Mouse (Mus musculus) kidney, adult 2 months (tissue): Measurements from ENCODE around the gene Ube2q2. TPM values are rescaled to one million over a fixed set of nuclear protein-coding genes. Genes with fewer than 3 reads are reported as not detected.
"Not testable (repeated sequence)": the region's sequence is repeated elsewhere in the genome, so short reads cannot be mapped to it uniquely, and the experiment has no call there.

ENCODE experiments used
- DNase-seq: peaks from one replicate; pipeline ENCODE4 v3.0.0; 2021
- H3K27ac ChIP-seq: fragments of 200-500 bp; 2 replicates; pipeline ENCODE4 v1.5.1; 2012; ENCODE audit warnings: low read depth, low read length, control low read depth, inconsistent platforms; ENCODE audit not compliant: insufficient read depth
- H3K27me3 ChIP-seq: fragments of 200-500 bp; replicated peaks from 2 replicates; pipeline ENCODE4 v1.6.1; 2012; ENCODE audit warnings: mild to moderate bottlenecking, moderate library complexity, low read length, inconsistent platforms; ENCODE audit not compliant: control insufficient read depth, insufficient read depth
- H3K36me3 ChIP-seq: fragments of 200-500 bp; 2 replicates; pipeline ENCODE4 v1.6.1; 2012; ENCODE audit warnings: mild to moderate bottlenecking, moderate library complexity, low read length, inconsistent platforms; ENCODE audit not compliant: control insufficient read depth, insufficient read depth
- H3K4me1 ChIP-seq: fragments of 200-500 bp; 2 replicates; pipeline ENCODE4 v1.6.1; 2011; ENCODE audit warnings: low read length; ENCODE audit not compliant: control insufficient read depth, insufficient read depth
- H3K4me3 ChIP-seq: fragments of 200-500 bp; 2 replicates; pipeline ENCODE4 v1.5.1; 2011; ENCODE audit warnings: mild to moderate bottlenecking, low read depth, low read length, control low read depth; ENCODE audit not compliant: insufficient read depth
- CTCF ChIP-seq: fragments of 200-500 bp; conservative IDR thresholded peaks from 2 replicates; pipeline ENCODE4 v1.5.1; 2011; ENCODE audit warnings: low read depth, mild to moderate bottlenecking, control low read depth, low read length, moderate library complexity, mixed read lengths; ENCODE audit not compliant: insufficient read depth, insufficient read length
- POLR2A ChIP-seq: fragments of 200-500 bp; IDR thresholded peaks from one replicate; pipeline ENCODE4 v1.6.1; 2011; ENCODE audit warnings: low read depth, low read length, control low read depth
- WGBS: fragments of 180-500 bp; shearing (Covaris S2); methylation state at CpG from one replicate; pipeline ENCODE4 v1.1.7; 2018; 5-methylcytosine and 5-hydroxymethylcytosine counted together
- polyA plus RNA-seq: library from polyadenylated mRNA; depleted of rRNA; stranded (reverse); fragments of >200 nt; gene quantifications from 2 replicates; pipeline ENCODE4 v1.2.3, GENCODE M21; 2012

The Ube2q2 gene
- polyA plus RNA-seq, 1 experiment = 10.7 TPM

- WGBS = 94% methylated on average over 3 of the region's 3 CpGs
- no peak for TF ChIP-seq CTCF
- no peak for TF ChIP-seq POLR2A
- 0 out of 2 replicates have a peak, but pooled peaks cover 2% of the 10 kb centered on the region for H3K4me1 ChIP-seq
- H3K4me3 ChIP-seq = no peak overlapping the region
- H3K36me3 ChIP-seq = peaks cover 4% of the 10 kb centered on the region
- DNase-seq = no peak
- H3K27me3 ChIP-seq = no peaks in the 10 kb centered on the region
- no peak overlapping the region for H3K27ac ChIP-seq
Measured at GRCm38 (mm10) chr9:55226251-55226650, 77.6 kb downstream of the Ube2q2 start.

GRCm38 (mm10) chr9:55228149-55228548 is 79.5 kb downstream of the Ube2q2 start:
- Histone ChIP-seq H3K27me3 (no peaks in the 10 kb centered on the region), H3K4me1 (peaks cover 9% of the 10 kb centered on the region; the same call in 1 of the 2 replicates), H3K27ac (no peak overlapping the region), H3K4me3 (no peak overlapping the region), H3K36me3 (peaks cover 2% of the 10 kb centered on the region; the same call in 1 of the 2 replicates)
- 64% methylated on average over 4 of the region's 4 CpGs for WGBS
- peak; percentile 50 for DNase-seq
- no peak for TF ChIP-seq POLR2A
- no peak for TF ChIP-seq CTCF

- Histone ChIP-seq H3K27me3 (no peaks in the 10 kb centered on the region), H3K36me3 (peaks cover 2% of the 10 kb centered on the region; the same call in 1 of the 2 replicates), H3K4me3 (no peak overlapping the region), H3K4me1 (peaks cover 11% of the 10 kb centered on the region; the same call in 1 of the 2 replicates), H3K27ac (no peak overlapping the region)
- 67% methylated on average over 10 of the region's 10 CpGs for WGBS
- DNase-seq = no peak
- 0 out of 2 replicates have a peak, but pooled peaks have one; percentile 14 for TF ChIP-seq CTCF
- no peak for TF ChIP-seq POLR2A
Measured at GRCm38 (mm10) chr9:55229010-55229409, 80.4 kb downstream of the Ube2q2 start.

GRCm38 (mm10) chr9:55231544-55231943 is 82.9 kb downstream of the Ube2q2 start:
- Histone ChIP-seq H3K27me3 (no peaks in the 10 kb centered on the region), H3K27ac (no peak overlapping the region), H3K4me1 (peaks cover 9% of the 10 kb centered on the region; the same call in 1 of the 2 replicates), H3K36me3 (no peaks in the 10 kb centered on the region), H3K4me3 (no peak overlapping the region)
- no peak for TF ChIP-seq POLR2A
- TF ChIP-seq CTCF = peak; percentile 86
- WGBS = 50% methylated on average over 6 of the region's 6 CpGs
- peak; percentile 75 for DNase-seq

GRCm38 (mm10) chr9:55232110-55232509 is 83.5 kb downstream of the Ube2q2 start:
- Histone ChIP-seq H3K27me3 (no peaks in the 10 kb centered on the region), H3K27ac (no peak overlapping the region), H3K4me3 (no peak overlapping the region), H3K4me1 (peaks cover 9% of the 10 kb centered on the region; the same call in 1 of the 2 replicates), H3K36me3 (no peaks in the 10 kb centered on the region)
- DNase-seq = no peak
- WGBS = 80% methylated on average over 5 of the region's 5 CpGs
- TF ChIP-seq CTCF = no peak
- TF ChIP-seq POLR2A = no peak

GRCm38 (mm10) chr9:55232586-55232985 is 83.9 kb downstream of the Ube2q2 start:
- 84% methylated on average over 7 of the region's 7 CpGs for WGBS
- Histone ChIP-seq H3K4me1 (peaks cover 9% of the 10 kb centered on the region; the same call in 1 of the 2 replicates), H3K27me3 (no peaks in the 10 kb centered on the region), H3K36me3 (no peaks in the 10 kb centered on the region), H3K27ac (peak overlapping the region; percentile 51; the same call in 1 of the 2 replicates), H3K4me3 (no peak overlapping the region)
- no peak for DNase-seq
- TF ChIP-seq CTCF (no peak), POLR2A (no peak)

- DNase-seq = peak; percentile 92
- not testable (repeated sequence) for H3K27me3 ChIP-seq, H3K36me3 ChIP-seq, H3K4me3 ChIP-seq, H3K4me1 ChIP-seq
- H3K27ac ChIP-seq = peak overlapping the region; percentile 51; the same call in 1 of the 2 replicates
- WGBS = 34% methylated on average over 11 of the region's 11 CpGs
Measured at GRCm38 (mm10) chr9:55233076-55233475, 84.4 kb downstream of the Ube2q2 start.
